Mouse (Mus musculus): Measurements from ENCODE around the gene Pinlyp.

DNA sequence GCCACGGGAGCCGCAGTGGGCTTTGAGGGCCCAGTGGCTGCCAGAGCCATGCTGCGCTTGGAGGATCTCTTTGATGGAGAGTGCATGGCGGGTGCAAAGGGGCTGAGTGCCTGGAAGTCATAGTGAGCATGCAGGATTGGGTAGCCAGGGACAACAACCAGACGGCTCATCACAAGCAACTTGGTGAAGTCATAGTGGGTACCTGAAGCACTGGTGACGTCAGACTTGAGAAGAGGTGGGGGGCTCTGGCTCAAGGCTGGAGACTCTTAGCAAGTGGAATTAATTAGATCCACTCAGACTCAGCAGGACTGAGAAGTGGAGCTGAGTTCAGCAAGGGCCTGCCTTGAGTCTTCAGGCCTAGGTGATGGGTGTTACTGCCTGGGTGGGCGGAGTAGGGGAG lies 33.6 kb downstream of the Pinlyp start, which contains the start of gene AC161166.1:
- no peak for TF ChIP-seq CTCF (IDR thresholded peaks at IDR 0.05; ENCODE audit: insufficient read depth, low read depth, low read length)
- no peak for TF ChIP-seq POLR2A (IDR thresholded peaks at IDR 0.05; ENCODE audit: insufficient read depth, low read depth, low read length)
